Mouse (Mus musculus): Measurements from ENCODE around the gene Gm20855. TPM values are rescaled to one million over a fixed set of nuclear protein-coding genes. Genes with fewer than 3 reads are reported as not detected.
"Not testable (repeated sequence)": the region's sequence is repeated elsewhere in the genome, so short reads cannot be mapped to it uniquely, and the experiment has no call there.

Gene Gm20855
- total RNA-seq (2021): not detected
- long read RNA-seq, experiment 1: 0 reads
- long read RNA-seq, experiment 2: 0 reads

- not testable (repeated sequence) for DNase-seq (ENCODE audit: low spot score in 2 of 2)
These were observed at the start of gene Gm20855 for GRCm38 (mm10) chrY:35131733-35132132. TSS of gene Gm20855 (minus strand) at chrY:35131833.

Measured in adrenal gland, adult 18-20 months (tissue).